Mouse (Mus musculus) megakaryocyte progenitor cell, adult 5-6 weeks (primary cell): ENCODE results near the gene Wdr38. TPM values are rescaled to one million over a fixed set of nuclear protein-coding genes. Genes with fewer than 3 reads are reported as not detected.

Source experiments
- ATAC-seq: replicated peaks from 2 replicates; pipeline ENCODE4 v1.8.0; 2016; ENCODE audit warnings: mild to moderate bottlenecking, moderate TSS enrichment, inconsistent platforms; ENCODE audit not compliant: poor library complexity
- total RNA-seq, 2 experiments: library from RNA; stranded (forward) in 1 of 2; stranded (reverse) in 1 of 2; fragments of 157-497, 149-512 nt in 1 of 2; fragments of 200-1000 nt in 1 of 2; gene quantifications; 2 replicates each; pipeline versions ENCODE4 v1.2.3 to v1.2.4; 2015 to 2017

Gene Wdr38
- total RNA-seq, 2 experiments from 2014 or later = 0.22 to 0.25 TPM

GRCm38 (mm10) chr2:39040215-39040614 is 42.9 kb downstream of the Wdr38 start:
- no peak for ATAC-seq

DNA sequence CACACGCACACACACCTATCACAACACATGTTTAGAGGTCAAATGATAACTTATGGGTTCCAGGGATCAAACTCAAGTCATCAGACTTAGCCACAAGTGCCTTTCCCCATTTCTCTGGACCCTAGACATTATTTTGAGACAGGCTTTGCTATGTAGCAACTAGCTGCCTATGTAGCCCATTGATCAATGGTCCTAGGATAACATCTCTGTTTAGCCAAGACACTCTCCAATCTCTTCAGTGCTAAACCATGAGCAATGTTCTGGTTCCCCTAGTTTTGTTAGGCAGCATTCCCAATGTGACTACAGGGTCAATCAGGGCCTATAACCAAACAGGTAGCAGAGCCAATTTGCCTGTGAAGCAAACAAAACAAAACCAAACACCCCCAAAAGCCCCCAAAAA is 51.2 kb downstream of the Wdr38 start:
- ATAC-seq = no peak

Other genes with a start within 250 kb of the Wdr38 start
- 0.85 and 1.3 TPM in 2 replicates for gene Nr6a1, start 69.8 kb upstream of the Wdr38 start, total RNA-seq (2015)
- gene Nr6a1, start 69.8 kb upstream of the Wdr38 start, total RNA-seq (2017) = 1.4 and 2.7 TPM in 2 replicates
- gene Olfml2a, start 65.5 kb upstream of the Wdr38 start, total RNA-seq (2015) = 0.17 TPM in 1 of 2 replicates, not detected in the other
- gene Olfml2a, start 65.5 kb upstream of the Wdr38 start, total RNA-seq (2017) = 0.03 TPM in 1 of 2 replicates, not detected in the other
- 73.3 and 82.6 TPM in 2 replicates for gene Arpc5l, start 7.9 kb downstream of the Wdr38 start, total RNA-seq (2015)
- gene Arpc5l, start 7.9 kb downstream of the Wdr38 start, total RNA-seq (2017) = 47.8 and 49.6 TPM in 2 replicates
- 632 and 667 TPM in 2 replicates for gene Rpl35, start 8.1 kb downstream of the Wdr38 start, total RNA-seq (2015)
- gene Rpl35, start 8.1 kb downstream of the Wdr38 start, total RNA-seq (2017) = 1,515 and 1,624 TPM in 2 replicates
- 12.7 and 14.1 TPM in 2 replicates for gene Golga1, start 68.1 kb downstream of the Wdr38 start, total RNA-seq (2015)
- 16.5 and 19.2 TPM in 2 replicates for gene Golga1, start 68.1 kb downstream of the Wdr38 start, total RNA-seq (2017)
- 7.4 and 10.6 TPM in 2 replicates for gene Scai, start 193.3 kb downstream of the Wdr38 start, total RNA-seq (2015)
- 6.0 and 11.6 TPM in 2 replicates for gene Scai, start 193.3 kb downstream of the Wdr38 start, total RNA-seq (2017)
- gene Ppp6c, start 229.0 kb downstream of the Wdr38 start, total RNA-seq (2015) = 118 and 136 TPM in 2 replicates
- 64.2 and 72.9 TPM in 2 replicates for gene Ppp6c, start 229.0 kb downstream of the Wdr38 start, total RNA-seq (2017)